Mouse (Mus musculus) olfactory bulb, adult 2 months (tissue): ENCODE data around the gene Tnrc6a.

Experiments used
- CTCF ChIP-seq: fragments of 200-500 bp; IDR thresholded peaks from 2 replicates; pipeline ENCODE4 v1.5.1; 2012; ENCODE audit warnings: low read depth, mild to moderate bottlenecking, low read length, moderate library complexity; ENCODE audit not compliant: insufficient read depth
- POLR2A ChIP-seq: fragments of 200-500 bp; IDR thresholded peaks from 2 replicates; pipeline ENCODE4 v1.6.1; 2012; ENCODE audit warnings: mild to moderate bottlenecking, low read depth, low read length, moderate library complexity; ENCODE audit not compliant: insufficient read depth

GRCm38 (mm10) chr7:123199151-123199550 is 75.5 kb downstream of the Tnrc6a start:
- no peak for TF ChIP-seq CTCF
- no peak for TF ChIP-seq POLR2A
